Mouse (Mus musculus): Measurements from ENCODE around the gene Trappc1. TPM values are rescaled to one million over a fixed set of nuclear protein-coding genes. Genes with fewer than 3 reads are reported as not detected.
A peak's percentile ranks its signal among the peaks of the same experiment; 100 is the strongest.

The Trappc1 gene
- polyA plus RNA-seq (2015; fragmentation: Nextera tagmentation; extraction: Ambion mirVana), result 153 and 162 TPM in 2 replicates

DNA sequence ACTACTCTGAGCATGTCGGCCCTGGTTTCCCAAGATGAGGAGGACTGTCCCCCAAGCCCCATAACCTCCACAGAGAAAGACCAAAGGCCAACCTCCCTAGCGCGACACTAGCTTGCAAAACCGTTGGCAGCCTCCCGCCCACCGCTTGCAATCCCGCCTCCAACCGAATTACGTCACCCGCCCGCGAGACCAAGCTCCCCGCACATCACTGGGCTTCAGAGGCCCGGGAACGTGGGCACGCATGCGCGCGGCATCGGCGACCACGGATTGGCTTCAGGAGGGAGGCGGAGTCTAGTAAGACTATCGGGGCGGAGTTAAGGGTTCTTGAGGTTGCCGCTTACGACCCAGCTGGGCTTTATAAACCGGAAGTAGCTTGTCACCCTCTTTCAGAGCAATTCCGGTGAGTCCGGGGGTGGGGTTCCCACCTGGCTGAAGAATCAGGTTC lies at the start of gene Trappc1, which contains the start of gene Cntrob:
Gene Trappc1, plus strand, starts transcription at position 314 of the 445 bp plus-strand sequence.
Gene Cntrob, minus strand, starts transcription at position 109 of the 445 bp plus-strand sequence.
- H3K9ac ChIP-seq, result peak within 1 kb of the TSS; percentile 84
- peaks cover 24% of the 10 kb centered on the region for H3K27me3 ChIP-seq
- peak; percentile 93 for ATAC-seq (ENCODE audit: low FRiP score, low read depth)
- under 1% methylated on average over 30 of the region's 30 CpGs for WGBS
- H3K9me3 ChIP-seq, result no peaks in the 10 kb centered on the region
- H3K4me3 ChIP-seq, result peak within 1 kb of the TSS; percentile 60
- peak within 1 kb of the TSS; percentile 83 for H3K4me2 ChIP-seq (replicated peaks)
- peak within 1 kb of the TSS; percentile 87 for H3K27ac ChIP-seq
- peaks cover 44% of the 10 kb centered on the region for H3K4me1 ChIP-seq
- H3K36me3 ChIP-seq, result peaks cover 21% of the 10 kb centered on the region

DNA sequence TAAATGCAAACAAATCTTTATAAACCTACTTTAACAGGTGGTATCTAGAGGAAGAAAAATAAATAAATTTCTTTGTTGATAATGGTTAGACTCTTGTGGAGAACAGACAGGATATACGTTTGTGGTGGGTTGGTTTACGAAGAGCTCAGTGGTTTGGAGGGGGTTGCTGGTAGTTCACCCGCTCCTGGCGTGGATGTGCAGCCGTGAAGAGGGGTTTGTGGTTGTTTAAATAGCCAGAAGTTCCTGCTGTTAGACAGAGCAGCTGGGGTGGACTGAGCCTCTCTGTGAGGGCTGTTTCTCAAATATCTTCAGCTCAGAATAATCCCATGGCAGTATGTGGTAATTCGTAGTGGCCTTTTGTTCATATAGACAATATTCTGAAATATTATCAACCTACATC lies 48.1 kb upstream of the Trappc1 start:
- Histone ChIP-seq H3K4me3 (no peak overlapping the region), H3K4me2 (replicated peaks) (no peak overlapping the region), H3K27me3 (peaks cover 5% of the 10 kb centered on the region; the same call in 1 of the 2 replicates), H3K9me3 (no peaks in the 10 kb centered on the region), H3K27ac (no peak overlapping the region), H3K9ac (no peak overlapping the region), H3K4me1 (no peaks in the 10 kb centered on the region), H3K36me3 (no peaks in the 10 kb centered on the region)
- no peak for ATAC-seq (ENCODE audit: low FRiP score, low read depth)
- 78% methylated on average over 6 of the region's 6 CpGs for WGBS

DNA sequence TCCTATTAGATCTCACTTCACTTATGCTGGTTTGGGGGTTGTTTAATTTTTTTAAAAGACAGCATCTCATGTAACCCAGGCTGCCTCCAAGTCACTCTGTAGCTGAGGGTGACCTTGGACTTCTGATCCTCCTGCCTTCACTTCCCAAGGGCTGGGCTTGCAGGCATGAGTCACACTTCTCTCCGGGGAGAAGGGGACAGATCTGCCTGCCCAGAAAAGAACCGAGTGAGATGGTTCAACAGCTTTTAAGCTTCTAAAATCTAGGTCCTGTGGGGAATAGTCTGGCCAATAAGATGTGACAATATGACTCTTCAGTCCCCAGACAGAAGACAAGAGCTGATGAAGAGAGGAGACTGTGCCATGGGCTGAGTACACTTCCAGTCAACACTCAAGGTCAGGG lies 47.7 kb upstream of the Trappc1 start:
- Histone ChIP-seq H3K4me2 (replicated peaks) (no peak overlapping the region), H3K36me3 (no peaks in the 10 kb centered on the region), H3K9ac (no peak overlapping the region), H3K9me3 (no peaks in the 10 kb centered on the region), H3K4me3 (no peak overlapping the region), H3K27me3 (peaks cover 5% of the 10 kb centered on the region; the same call in 1 of the 2 replicates), H3K27ac (no peak overlapping the region), H3K4me1 (no peaks in the 10 kb centered on the region)
- no peak for ATAC-seq (ENCODE audit: low FRiP score, low read depth)
- 58% methylated on average over 2 of the region's 2 CpGs for WGBS

DNA sequence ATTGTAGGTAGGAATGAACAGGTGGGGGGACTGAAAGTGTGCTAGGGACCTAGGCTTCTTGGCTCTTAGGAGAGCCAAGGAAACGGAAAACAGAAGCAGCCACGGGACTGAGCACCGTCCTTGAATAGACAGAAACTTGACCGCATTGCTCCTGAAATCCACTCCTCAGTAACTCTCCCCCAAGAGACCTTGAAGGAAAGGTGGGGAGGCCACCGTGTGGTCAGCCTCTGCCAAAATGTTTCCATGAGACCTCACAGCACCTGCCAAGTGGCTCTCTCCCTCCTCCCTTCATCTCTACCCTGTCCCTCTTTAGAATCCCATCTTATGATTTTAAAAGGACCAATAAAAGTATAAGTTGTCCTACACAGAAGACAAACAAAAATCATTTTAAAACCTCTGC lies 46.5 kb upstream of the Trappc1 start:
- no peak overlapping the region for H3K4me2 ChIP-seq (replicated peaks)
- H3K4me3 ChIP-seq, result no peak overlapping the region
- H3K27me3 ChIP-seq, result no peaks in the 10 kb centered on the region
- H3K9ac ChIP-seq, result no peak overlapping the region
- no peaks in the 10 kb centered on the region for H3K36me3 ChIP-seq
- ATAC-seq (ENCODE audit: low FRiP score, low read depth), result no peak
- H3K4me1 ChIP-seq, result no peaks in the 10 kb centered on the region
- H3K9me3 ChIP-seq, result no peaks in the 10 kb centered on the region
- H3K27ac ChIP-seq, result no peak overlapping the region
- WGBS, result 54% methylated on average over 5 of the region's 5 CpGs

DNA sequence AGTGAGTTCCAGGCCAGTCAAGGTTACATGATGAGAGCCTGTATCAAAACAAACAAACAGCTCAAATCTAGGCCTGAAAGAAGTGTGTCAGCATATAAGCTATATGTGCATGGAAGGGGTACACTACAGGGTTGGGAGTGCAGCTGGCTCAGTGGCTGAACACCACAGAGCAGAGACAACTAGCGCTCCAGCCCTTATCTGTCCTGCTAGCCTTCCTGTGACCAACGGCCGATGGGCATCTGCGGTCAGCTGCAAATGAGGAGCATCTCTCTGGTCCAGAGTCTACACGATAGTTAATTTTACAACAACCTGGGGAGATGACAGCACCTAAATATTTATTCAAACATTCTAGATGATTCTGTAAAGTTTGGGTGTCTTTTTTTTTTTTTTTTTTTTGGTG lies 32.7 kb upstream of the Trappc1 start:
- no peaks in the 10 kb centered on the region for H3K4me1 ChIP-seq
- 0 out of 2 replicates have a peak, but pooled peaks cover 4% of the 10 kb centered on the region for H3K9me3 ChIP-seq
- H3K4me2 ChIP-seq (replicated peaks), result no peak overlapping the region
- no peak for ATAC-seq (ENCODE audit: low FRiP score, low read depth)
- H3K4me3 ChIP-seq, result no peak overlapping the region
- H3K27ac ChIP-seq, result no peak overlapping the region
- WGBS, result 91% methylated on average over 5 of the region's 5 CpGs
- no peaks in the 10 kb centered on the region for H3K36me3 ChIP-seq
- no peak overlapping the region for H3K9ac ChIP-seq
- no peaks in the 10 kb centered on the region for H3K27me3 ChIP-seq

DNA sequence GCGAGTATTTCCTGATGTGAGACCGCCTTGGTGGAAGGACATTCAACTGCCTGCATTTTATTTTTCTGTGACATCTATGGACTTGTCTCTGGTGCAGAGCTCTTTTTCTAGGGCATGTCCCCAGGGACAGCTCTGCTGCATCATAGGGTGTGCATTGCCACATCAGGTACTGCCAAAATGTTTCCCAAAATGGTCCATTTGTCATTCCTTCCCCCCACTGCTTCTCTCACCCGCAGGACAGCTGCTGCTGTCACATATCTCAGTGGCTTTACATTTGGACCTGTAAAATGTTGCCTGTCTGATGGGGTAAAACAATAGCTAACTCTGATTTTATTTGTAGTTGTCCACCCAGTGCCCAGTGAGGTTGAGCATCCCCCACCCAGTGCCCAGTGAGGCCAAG lies 28.5 kb upstream of the Trappc1 start:
- Histone ChIP-seq H3K4me3 (no peak overlapping the region), H3K4me2 (replicated peaks) (no peak overlapping the region), H3K27ac (no peak overlapping the region), H3K4me1 (no peaks in the 10 kb centered on the region), H3K36me3 (peaks cover 26% of the 10 kb centered on the region), H3K27me3 (no peaks in the 10 kb centered on the region), H3K9me3 (no peaks in the 10 kb centered on the region), H3K9ac (no peak overlapping the region)
- no peak for ATAC-seq (ENCODE audit: low FRiP score, low read depth)
- 91% methylated on average over 3 of the region's 3 CpGs for WGBS

DNA sequence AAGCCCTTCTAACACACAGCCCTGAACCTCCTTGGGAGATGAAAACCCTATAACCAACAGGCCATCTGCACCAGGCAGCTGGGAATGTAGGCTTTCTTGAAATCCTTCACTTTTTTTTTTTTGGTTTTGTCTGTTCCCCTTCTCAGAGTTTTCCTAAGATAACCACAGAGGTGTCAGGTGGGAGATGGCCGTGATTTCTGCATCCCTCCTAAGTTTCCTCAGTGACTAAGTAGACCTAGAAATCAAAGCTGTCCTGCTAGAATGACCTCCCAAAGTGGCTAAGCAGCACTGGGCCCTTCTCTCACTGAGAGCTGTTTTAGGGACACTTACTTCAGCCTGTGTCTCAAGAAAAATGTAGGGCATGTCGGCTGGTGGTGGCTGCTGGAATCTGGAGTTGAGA lies 26.0 kb upstream of the Trappc1 start:
- H3K4me1 ChIP-seq, result no peaks in the 10 kb centered on the region
- ATAC-seq (ENCODE audit: low FRiP score, low read depth), result no peak
- 91% methylated on average over 2 of the region's 2 CpGs for WGBS
- peaks cover 48% of the 10 kb centered on the region for H3K36me3 ChIP-seq
- H3K9me3 ChIP-seq, result no peaks in the 10 kb centered on the region
- no peaks in the 10 kb centered on the region for H3K27me3 ChIP-seq
- no peak overlapping the region for H3K4me3 ChIP-seq
- H3K9ac ChIP-seq, result no peak overlapping the region
- no peak overlapping the region for H3K4me2 ChIP-seq (replicated peaks)
- no peak overlapping the region for H3K27ac ChIP-seq

DNA sequence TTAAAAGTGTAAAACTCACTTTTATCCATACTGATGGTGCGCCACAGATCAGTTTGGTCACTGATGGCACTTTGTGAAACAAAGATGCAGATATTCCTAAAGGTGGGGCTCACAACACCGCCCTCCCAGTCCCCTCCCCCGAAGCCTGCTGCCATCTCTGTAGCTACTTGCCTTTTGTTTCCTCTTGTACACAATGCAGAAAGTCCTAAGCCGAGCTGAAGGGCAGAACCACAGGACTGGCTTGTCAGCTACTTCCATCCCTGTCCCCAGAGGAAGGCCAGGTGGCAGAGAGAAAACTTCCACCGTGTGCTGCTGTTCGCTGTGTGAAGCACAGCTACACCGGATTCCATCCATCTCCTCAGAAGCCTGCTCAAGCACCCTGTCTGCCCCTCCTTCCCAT lies 25.5 kb upstream of the Trappc1 start:
- H3K4me2 ChIP-seq (replicated peaks), result no peak overlapping the region
- ATAC-seq (ENCODE audit: low FRiP score, low read depth), result no peak
- peaks cover 52% of the 10 kb centered on the region for H3K36me3 ChIP-seq
- 82% methylated on average over 7 of the region's 7 CpGs for WGBS
- no peaks in the 10 kb centered on the region for H3K27me3 ChIP-seq
- H3K9me3 ChIP-seq, result no peaks in the 10 kb centered on the region
- H3K9ac ChIP-seq, result no peak overlapping the region
- no peak overlapping the region for H3K27ac ChIP-seq
- no peak overlapping the region for H3K4me3 ChIP-seq
- H3K4me1 ChIP-seq, result no peaks in the 10 kb centered on the region

DNA sequence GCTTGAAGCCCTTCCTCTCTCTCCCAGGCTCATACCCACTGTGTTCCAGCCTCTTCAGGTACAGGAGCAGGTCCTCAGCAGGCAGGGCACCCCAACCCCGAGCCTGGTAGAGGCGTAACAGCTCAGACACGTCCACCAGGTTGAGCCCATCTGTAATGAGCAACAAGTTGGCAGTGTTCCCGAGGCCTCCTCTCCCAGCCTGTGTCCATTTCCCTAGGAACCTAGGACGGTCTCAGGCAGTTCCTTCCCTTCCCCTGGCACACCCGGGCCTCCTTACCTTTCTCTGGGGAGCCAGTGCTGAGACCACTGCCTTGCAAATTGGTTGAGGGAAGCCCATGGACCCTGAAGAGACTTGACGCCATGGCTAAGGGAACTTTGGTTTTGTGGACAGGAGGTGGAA lies 21.0 kb upstream of the Trappc1 start:
- 92% methylated on average over 7 of the region's 7 CpGs for WGBS
- no peak overlapping the region for H3K27ac ChIP-seq
- H3K27me3 ChIP-seq, result no peaks in the 10 kb centered on the region
- H3K4me1 ChIP-seq, result no peaks in the 10 kb centered on the region
- H3K36me3 ChIP-seq, result peaks cover 89% of the 10 kb centered on the region
- no peak overlapping the region for H3K4me3 ChIP-seq
- ATAC-seq (ENCODE audit: low FRiP score, low read depth), result no peak
- no peak overlapping the region for H3K9ac ChIP-seq
- no peak overlapping the region for H3K4me2 ChIP-seq (replicated peaks)
- no peaks in the 10 kb centered on the region for H3K9me3 ChIP-seq

DNA sequence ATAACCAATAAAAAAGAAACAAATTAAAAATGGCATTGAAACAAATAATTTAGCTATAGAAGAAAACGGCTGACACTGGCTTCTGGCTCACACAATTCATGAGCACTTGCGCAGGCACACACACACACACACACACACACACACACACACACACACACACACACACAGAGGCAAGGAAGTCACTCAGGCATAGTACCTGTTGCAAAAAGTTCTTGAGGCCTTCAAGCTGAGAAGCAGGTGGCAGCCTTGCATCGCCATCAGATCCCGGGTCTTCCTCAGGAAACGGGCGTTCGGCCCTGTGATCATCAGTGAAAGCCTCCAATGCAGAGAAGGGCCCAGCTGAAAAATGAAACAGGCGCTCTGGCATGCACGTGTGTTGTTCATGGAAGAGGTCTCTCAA lies 18.5 kb upstream of the Trappc1 start:
- Histone ChIP-seq H3K27me3 (no peaks in the 10 kb centered on the region), H3K4me2 (replicated peaks) (no peak overlapping the region), H3K4me1 (no peaks in the 10 kb centered on the region), H3K9me3 (no peaks in the 10 kb centered on the region), H3K4me3 (no peak overlapping the region), H3K9ac (no peak overlapping the region), H3K27ac (no peak overlapping the region), H3K36me3 (peaks cover 90% of the 10 kb centered on the region)
- no peak for ATAC-seq (ENCODE audit: low FRiP score, low read depth)
- 92% methylated on average over 9 of the region's 9 CpGs for WGBS

DNA sequence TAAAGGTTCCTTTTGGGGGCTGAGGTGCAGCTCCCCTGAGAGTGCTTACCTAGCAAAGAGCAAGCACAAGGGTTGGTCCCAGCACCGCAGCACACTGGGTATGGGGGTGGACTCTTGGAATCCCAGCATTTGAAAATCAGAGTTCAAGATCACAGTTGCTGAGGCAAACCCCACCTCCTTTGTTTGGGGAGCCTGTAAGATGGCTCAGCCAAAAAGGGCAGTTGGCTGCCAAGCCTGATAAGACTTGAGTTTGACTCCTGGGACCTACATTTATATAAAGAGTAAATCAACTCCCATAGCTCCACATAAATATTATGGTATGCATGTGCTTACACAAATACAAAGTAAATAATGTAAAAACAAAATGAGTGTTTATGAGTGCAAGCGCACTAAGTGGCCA lies 17.7 kb upstream of the Trappc1 start:
- WGBS, result 96% methylated on average over 2 of the region's 2 CpGs
- Histone ChIP-seq H3K4me1 (no peaks in the 10 kb centered on the region), H3K9ac (no peak overlapping the region), H3K36me3 (peaks cover 91% of the 10 kb centered on the region), H3K4me2 (replicated peaks) (no peak overlapping the region), H3K9me3 (no peaks in the 10 kb centered on the region), H3K27me3 (no peaks in the 10 kb centered on the region), H3K4me3 (no peak overlapping the region), H3K27ac (no peak overlapping the region)
- no peak for ATAC-seq (ENCODE audit: low FRiP score, low read depth)

DNA sequence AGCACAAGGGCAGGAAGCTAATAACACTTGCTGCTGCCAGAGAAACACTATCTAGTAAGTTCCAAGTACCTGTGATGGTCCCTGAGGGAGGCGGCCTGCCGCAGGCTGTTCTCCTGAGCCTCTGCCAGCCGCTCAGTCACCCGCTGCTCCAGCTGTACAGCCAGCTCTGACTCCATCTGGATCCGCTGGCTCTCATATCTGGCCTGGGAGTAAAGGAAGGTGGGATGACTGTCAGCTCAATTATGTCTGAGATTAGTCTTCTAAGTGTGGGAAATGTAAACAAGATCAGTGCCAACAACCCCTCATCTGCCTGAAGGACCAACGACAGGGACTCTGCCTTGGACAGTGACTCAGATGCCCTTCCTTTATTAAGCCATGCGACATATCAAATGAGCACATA lies 12.5 kb upstream of the Trappc1 start:
- Histone ChIP-seq H3K4me2 (replicated peaks) (no peak overlapping the region), H3K27ac (no peak overlapping the region), H3K4me1 (no peaks in the 10 kb centered on the region), H3K9ac (0 out of 2 replicates have a peak overlapping the region, but pooled peaks have one; percentile 0), H3K36me3 (peaks cover 91% of the 10 kb centered on the region), H3K27me3 (no peaks in the 10 kb centered on the region), H3K4me3 (no peak overlapping the region), H3K9me3 (no peaks in the 10 kb centered on the region)
- WGBS, result 83% methylated on average over 7 of the region's 7 CpGs
- ATAC-seq (ENCODE audit: low FRiP score, low read depth), result no peak

DNA sequence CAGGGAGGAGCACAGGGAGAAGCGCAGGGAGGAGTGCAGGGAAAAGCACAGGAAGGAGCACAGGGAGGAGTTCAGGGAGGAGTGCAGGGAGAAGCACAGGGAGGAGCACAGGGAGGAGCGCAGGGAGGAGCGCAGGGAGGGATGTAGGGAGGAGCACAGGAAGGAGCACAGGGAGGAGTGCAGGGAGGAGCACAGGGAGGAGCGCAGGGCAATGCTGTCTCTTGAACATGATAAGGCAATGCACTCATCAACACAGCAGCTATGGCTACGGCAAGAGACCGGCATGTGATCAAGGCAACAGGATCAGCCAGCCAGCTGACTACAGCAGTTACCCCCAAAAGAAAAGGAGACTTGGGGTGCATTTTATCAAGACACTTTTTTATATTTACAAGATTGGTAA lies 7.4 kb upstream of the Trappc1 start:
- Histone ChIP-seq H3K4me2 (replicated peaks) (no peak overlapping the region), H3K9me3 (no peaks in the 10 kb centered on the region), H3K4me1 (no peaks in the 10 kb centered on the region), H3K27ac (no peak overlapping the region), H3K27me3 (no peaks in the 10 kb centered on the region), H3K9ac (no peak overlapping the region), H3K4me3 (no peak overlapping the region), H3K36me3 (peaks cover 82% of the 10 kb centered on the region)
- WGBS, result 98% methylated on average over 6 of the region's 6 CpGs
- ATAC-seq (ENCODE audit: low FRiP score, low read depth), result no peak

Measured in limb, embryonic 13.5 days (tissue).